Mouse (Mus musculus): ENCODE measurements around the gene Med25. TPM values are rescaled to one million over a fixed set of nuclear protein-coding genes. Genes with fewer than 3 reads are reported as not detected.

Med25 gene
- polyA plus RNA-seq, 1 experiment from 2014 or later = 93.1 TPM

DNA sequence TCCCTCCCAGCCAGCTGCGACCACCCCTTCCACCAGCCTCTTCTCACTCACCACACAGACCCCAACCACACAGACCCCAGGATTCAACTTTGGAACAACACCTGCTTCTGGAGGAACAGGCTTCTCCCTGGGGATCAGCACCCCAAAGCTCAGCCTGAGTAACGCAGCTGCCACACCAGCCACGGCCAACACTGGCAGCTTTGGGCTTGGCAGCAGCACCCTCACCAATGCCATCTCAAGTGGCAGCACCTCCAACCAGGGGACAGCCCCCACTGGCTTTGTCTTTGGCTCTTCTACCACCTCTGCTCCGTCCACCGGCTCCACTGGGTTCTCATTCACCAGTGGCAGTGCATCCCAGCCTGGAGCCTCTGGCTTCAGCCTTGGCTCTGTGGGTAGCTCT, 63.8 kb downstream of the Med25 start:
- no peak for DNase-seq (ENCODE audit: low spot score)
- peaks cover 21% of the 10 kb centered on the region for H3K36me3 ChIP-seq (ENCODE audit: control insufficient read depth, insufficient read depth, low read length)
- H3K9me3 ChIP-seq (ENCODE audit: control insufficient read depth, low read length) = no peaks in the 10 kb centered on the region
- H3K27me3 ChIP-seq (ENCODE audit: control insufficient read depth, insufficient read depth, low read length) = no peaks in the 10 kb centered on the region
- H3K4me1 ChIP-seq (ENCODE audit: control insufficient read depth, insufficient read depth, low read length) = peaks cover 2% of the 10 kb centered on the region; the same call in 1 of the 2 replicates
- no peak overlapping the region for H3K9ac ChIP-seq (ENCODE audit: low read length)
- H3K27ac ChIP-seq (ENCODE audit: low read depth, low read length) = no peak overlapping the region
- H3K4me2 ChIP-seq (ENCODE audit: low read depth) = no peak overlapping the region
- H3K4me3 ChIP-seq (ENCODE audit: low read depth, low read length) = no peak overlapping the region
- ATAC-seq (ENCODE audit: insufficient read depth, low FRiP score, low TSS enrichment) = no peak
- 91% methylated on average over 5 of the region's 5 CpGs for WGBS

DNA sequence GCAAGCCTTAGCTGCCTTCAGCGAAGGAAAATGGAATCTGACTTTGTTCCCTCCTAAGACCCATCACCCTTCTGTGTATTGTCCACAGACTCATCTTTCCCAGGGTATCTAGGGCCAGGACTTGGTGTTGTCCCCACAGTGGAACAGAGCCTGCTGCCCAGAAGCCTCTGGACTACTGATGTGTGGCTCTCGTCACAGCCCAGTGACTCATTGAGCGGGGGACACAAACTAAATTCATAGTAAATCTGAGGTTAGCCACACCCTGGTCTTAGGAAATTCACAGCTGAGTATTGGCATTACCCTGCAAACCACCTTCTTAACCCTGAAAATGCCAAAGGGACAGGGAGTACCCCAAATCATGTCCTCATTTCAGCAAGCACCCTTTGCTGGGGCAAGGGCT, 65.7 kb downstream of the Med25 start:
- peaks cover 3% of the 10 kb centered on the region; the same call in 1 of the 2 replicates for H3K4me1 ChIP-seq (ENCODE audit: control insufficient read depth, insufficient read depth, low read length)
- no peak overlapping the region for H3K27ac ChIP-seq (ENCODE audit: low read depth, low read length)
- no peaks in the 10 kb centered on the region for H3K9me3 ChIP-seq (ENCODE audit: control insufficient read depth, low read length)
- peaks cover 21% of the 10 kb centered on the region for H3K36me3 ChIP-seq (ENCODE audit: control insufficient read depth, insufficient read depth, low read length)
- no peak overlapping the region for H3K9ac ChIP-seq (ENCODE audit: low read length)
- 92% methylated on average over 3 of the region's 3 CpGs for WGBS
- no peak overlapping the region for H3K4me3 ChIP-seq (ENCODE audit: low read depth, low read length)
- no peak for ATAC-seq (ENCODE audit: insufficient read depth, low FRiP score, low TSS enrichment)
- H3K27me3 ChIP-seq (ENCODE audit: control insufficient read depth, insufficient read depth, low read length) = no peaks in the 10 kb centered on the region
- DNase-seq (ENCODE audit: low spot score) = no peak
- H3K4me2 ChIP-seq (ENCODE audit: low read depth) = no peak overlapping the region

MicroRNAs encoded within 50 kb of the gene (microRNA counts, 519-probe panel; counts per million panel counts)
- 171 counts per million, percentile 57 among the panel's probes with 10 or more counts for microRNA mmu-miR-707

Small RNAs within 50 kb of the gene (microRNA-seq; reads per million reads assigned to microRNA genes)
- not detected for gene Mir707

Other genes with a start within 250 kb of the Med25 start
- 2.2 and 2.5 TPM in 2 replicates for gene Myh14, start 221.9 kb downstream of the Med25 start, polyA plus RNA-seq (2014; fragmentation: Nextera tagmentation; extraction: Ambion mirVana)
- gene Izumo2, start 184.0 kb downstream of the Med25 start, polyA plus RNA-seq (2014; fragmentation: Nextera tagmentation; extraction: Ambion mirVana) = not detected in 2 replicates
- 37.5 and 41.2 TPM in 2 replicates for gene Vrk3, start 144.3 kb downstream of the Med25 start, polyA plus RNA-seq (2014; fragmentation: Nextera tagmentation; extraction: Ambion mirVana)
- gene Zfp473, start 141.7 kb downstream of the Med25 start, polyA plus RNA-seq (2014; fragmentation: Nextera tagmentation; extraction: Ambion mirVana) = 2.9 and 3.2 TPM in 2 replicates
- 64.2 and 68.3 TPM in 2 replicates for gene Nup62, start 76.6 kb downstream of the Med25 start, polyA plus RNA-seq (2014; fragmentation: Nextera tagmentation; extraction: Ambion mirVana)
- 0.65 and 1.1 TPM in 2 replicates for gene Il4i1, start 76.3 kb downstream of the Med25 start, polyA plus RNA-seq (2014; fragmentation: Nextera tagmentation; extraction: Ambion mirVana)
- 2.1 and 3.1 TPM in 2 replicates for gene Atf5, start 76.1 kb downstream of the Med25 start, polyA plus RNA-seq (2014; fragmentation: Nextera tagmentation; extraction: Ambion mirVana)
- 37.2 and 49.3 TPM in 2 replicates for gene Akt1s1, start 43.7 kb downstream of the Med25 start, polyA plus RNA-seq (2014; fragmentation: Nextera tagmentation; extraction: Ambion mirVana)
- gene Tbc1d17, start 43.6 kb downstream of the Med25 start, polyA plus RNA-seq (2014; fragmentation: Nextera tagmentation; extraction: Ambion mirVana) = 69.3 and 93.0 TPM in 2 replicates
- 30.2 and 30.6 TPM in 2 replicates for gene Pnkp, start 35.6 kb downstream of the Med25 start, polyA plus RNA-seq (2014; fragmentation: Nextera tagmentation; extraction: Ambion mirVana)
- gene Ptov1, start 22.9 kb downstream of the Med25 start, polyA plus RNA-seq (2014; fragmentation: Nextera tagmentation; extraction: Ambion mirVana) = 418 and 419 TPM in 2 replicates
- gene Fuz, start 3.4 kb upstream of the Med25 start, polyA plus RNA-seq (2014; fragmentation: Nextera tagmentation; extraction: Ambion mirVana) = 18.7 and 20.0 TPM in 2 replicates
- 92.5 and 95.0 TPM in 2 replicates for gene Ap2a1, start 36.8 kb upstream of the Med25 start, polyA plus RNA-seq (2014; fragmentation: Nextera tagmentation; extraction: Ambion mirVana)
- 0.27 TPM in 1 of 2 replicates, not detected in the other for gene Tsks, start 50.5 kb upstream of the Med25 start, polyA plus RNA-seq (2014; fragmentation: Nextera tagmentation; extraction: Ambion mirVana)
- 22.0 and 25.2 TPM in 2 replicates for gene Cpt1c, start 82.1 kb upstream of the Med25 start, polyA plus RNA-seq (2014; fragmentation: Nextera tagmentation; extraction: Ambion mirVana)
- 304 and 319 TPM in 2 replicates for gene Prmt1, start 93.9 kb upstream of the Med25 start, polyA plus RNA-seq (2014; fragmentation: Nextera tagmentation; extraction: Ambion mirVana)
- 67.1 and 72.3 TPM in 2 replicates for gene Irf3, start 104.9 kb upstream of the Med25 start, polyA plus RNA-seq (2014; fragmentation: Nextera tagmentation; extraction: Ambion mirVana)
- 51.6 and 52.9 TPM in 2 replicates for gene Bcl2l12, start 106.0 kb upstream of the Med25 start, polyA plus RNA-seq (2014; fragmentation: Nextera tagmentation; extraction: Ambion mirVana)
- gene Scaf1, start 123.7 kb upstream of the Med25 start, polyA plus RNA-seq (2014; fragmentation: Nextera tagmentation; extraction: Ambion mirVana) = 54.7 and 57.6 TPM in 2 replicates
- 17.7 and 20.0 TPM in 2 replicates for gene Rras, start 125.2 kb upstream of the Med25 start, polyA plus RNA-seq (2014; fragmentation: Nextera tagmentation; extraction: Ambion mirVana)
- gene Prr12, start 160.2 kb upstream of the Med25 start, polyA plus RNA-seq (2014; fragmentation: Nextera tagmentation; extraction: Ambion mirVana) = 12.9 and 13.2 TPM in 2 replicates
- gene Nosip, start 169.7 kb upstream of the Med25 start, polyA plus RNA-seq (2014; fragmentation: Nextera tagmentation; extraction: Ambion mirVana) = 59.3 and 65.1 TPM in 2 replicates
- gene Prrg2, start 170.0 kb upstream of the Med25 start, polyA plus RNA-seq (2014; fragmentation: Nextera tagmentation; extraction: Ambion mirVana) = 14.8 and 16.2 TPM in 2 replicates
- 142 and 151 TPM in 2 replicates for gene Rcn3, start 199.5 kb upstream of the Med25 start, polyA plus RNA-seq (2014; fragmentation: Nextera tagmentation; extraction: Ambion mirVana)
- 11.3 and 12.8 TPM in 2 replicates for gene Fcgrt, start 211.1 kb upstream of the Med25 start, polyA plus RNA-seq (2014; fragmentation: Nextera tagmentation; extraction: Ambion mirVana)
- gene Rps11, start 231.7 kb upstream of the Med25 start, polyA plus RNA-seq (2014; fragmentation: Nextera tagmentation; extraction: Ambion mirVana) = 1,454 and 1,462 TPM in 2 replicates
- gene Rpl13a, start 236.0 kb upstream of the Med25 start, polyA plus RNA-seq (2014; fragmentation: Nextera tagmentation; extraction: Ambion mirVana) = 1,071 and 1,190 TPM in 2 replicates
- gene Gm45713, start 243.5 kb upstream of the Med25 start, polyA plus RNA-seq (2014; fragmentation: Nextera tagmentation; extraction: Ambion mirVana) = 0.21 and 0.30 TPM in 2 replicates
- gene Flt3l, start 243.7 kb upstream of the Med25 start, polyA plus RNA-seq (2014; fragmentation: Nextera tagmentation; extraction: Ambion mirVana) = 0.76 and 0.85 TPM in 2 replicates